Mouse (Mus musculus): ENCODE results near the gene Gm17728.
"Not testable (repeated sequence)": the region's sequence is repeated elsewhere in the genome, so short reads cannot be mapped to it uniquely, and the experiment has no call there.

Gm17728 gene

DNA sequence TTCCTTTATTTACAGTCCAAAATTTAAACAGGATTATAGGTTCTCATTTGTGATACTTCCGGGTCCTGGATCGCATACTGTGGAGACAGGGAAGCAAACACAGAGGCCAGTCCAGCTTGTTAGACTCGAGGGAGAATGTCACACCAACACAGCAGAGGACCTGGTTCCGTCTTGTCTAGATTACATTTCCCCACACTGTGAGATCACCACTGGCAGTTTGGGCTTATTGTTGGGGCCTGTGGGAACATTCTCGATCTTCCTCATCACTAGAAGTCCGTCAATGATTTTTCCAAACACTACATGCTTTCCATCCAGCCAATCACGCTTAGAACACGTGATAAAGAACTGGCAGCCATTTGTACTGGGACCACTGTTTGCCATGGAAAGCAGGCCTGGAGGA is at the start of gene Gm17728:
Gene Gm17728 (plus strand): TSS at position 301 of the 400 bp plus-strand sequence.
- not testable (repeated sequence) for DNase-seq (ENCODE audit: low spot score in 2 of 2)

DNA sequence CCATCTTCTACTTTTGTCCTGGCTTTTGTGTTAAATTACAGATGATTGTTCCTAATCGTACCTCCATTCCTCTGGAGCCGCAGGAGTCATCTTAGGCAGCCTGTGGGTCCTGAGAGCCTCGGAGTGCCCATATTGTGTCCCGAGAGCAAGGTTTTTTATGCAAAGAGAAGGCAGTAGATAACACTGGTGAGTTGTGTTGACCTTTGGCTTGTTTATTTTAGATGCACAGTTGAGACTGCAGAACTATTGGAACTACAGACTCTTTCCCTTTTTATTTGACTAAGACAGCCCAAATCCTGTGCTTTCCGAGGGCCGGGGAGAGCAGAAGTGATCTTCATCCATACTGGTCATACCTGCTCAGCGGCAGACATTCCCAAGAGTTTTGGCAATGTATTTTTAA is 24.4 kb upstream of the Gm17728 start:
- DNase-seq (ENCODE audit: low spot score in 2 of 2) = no peak

DNA sequence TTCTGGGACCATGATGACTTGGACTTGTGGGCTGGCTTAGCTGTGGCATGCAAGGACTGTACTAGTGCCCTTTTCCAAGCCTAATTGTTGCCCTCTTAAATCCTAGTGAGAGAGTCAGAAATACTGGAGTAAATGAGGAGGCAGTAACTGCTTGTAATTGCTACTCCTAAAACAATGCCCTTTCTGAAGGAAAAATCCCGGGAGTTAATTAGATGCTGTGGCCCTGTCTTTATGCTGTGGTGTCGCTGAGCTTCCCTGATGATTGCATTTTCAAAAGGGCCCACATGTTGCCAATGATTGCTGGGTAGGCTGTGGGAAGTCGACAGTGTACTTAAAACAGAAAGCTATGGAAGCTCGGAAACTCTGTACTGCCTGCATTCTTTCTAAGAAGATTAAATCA is 23.3 kb upstream of the Gm17728 start:
- no peak for DNase-seq (ENCODE audit: low spot score in 2 of 2)

DNA sequence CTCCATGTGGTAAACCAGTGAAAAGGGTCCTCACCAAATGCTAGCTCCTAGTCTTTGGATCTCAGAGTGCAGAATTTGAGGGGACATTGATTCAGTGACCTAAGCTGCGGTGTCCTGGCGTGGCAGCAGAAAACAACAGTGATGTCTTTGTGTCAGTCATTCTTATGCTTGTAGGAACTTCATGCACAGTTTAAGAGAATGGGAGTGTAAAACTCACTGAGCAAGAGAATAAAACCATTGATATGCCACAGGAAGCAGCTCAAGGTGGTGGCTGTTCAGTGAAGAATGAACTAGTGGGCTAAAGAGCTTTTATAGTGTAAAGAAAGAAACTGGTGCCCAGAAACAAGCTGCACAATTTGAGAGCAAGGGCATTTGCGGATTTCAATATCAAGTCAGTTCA is 17.9 kb upstream of the Gm17728 start:
- no peak for DNase-seq (ENCODE audit: low spot score in 2 of 2)

DNA sequence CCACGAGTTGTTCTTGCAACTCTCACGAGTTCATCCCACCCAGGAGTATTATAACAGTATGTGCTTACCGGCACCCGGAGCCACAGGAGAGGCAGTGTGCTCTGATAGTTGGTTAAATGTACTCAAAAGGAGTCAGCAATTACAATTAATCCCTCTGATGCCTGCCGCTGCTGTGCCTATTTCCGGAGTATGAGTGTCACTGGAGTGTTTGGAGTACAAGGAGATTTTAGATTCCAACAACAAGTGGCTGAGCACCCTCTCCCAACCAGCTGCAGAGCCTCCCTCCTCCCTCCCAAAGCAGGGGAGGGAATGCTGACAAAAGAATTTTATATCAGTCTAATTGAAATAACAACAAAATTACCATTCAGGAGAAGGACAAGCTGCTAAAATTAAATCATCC is 14.2 kb upstream of the Gm17728 start:
- no peak for DNase-seq (ENCODE audit: low spot score in 2 of 2)

GRCm38 (mm10) chr17:9419016-9419415 is 2.8 kb upstream of the Gm17728 start:
- no peak for DNase-seq (ENCODE audit: low spot score in 2 of 2)

GRCm38 (mm10) chr17:9428374-9428994 is 6.6 kb downstream of the Gm17728 start:
- DNase-seq (ENCODE audit: low spot score in 2 of 2) = peak; percentile 33 to 56

DNA sequence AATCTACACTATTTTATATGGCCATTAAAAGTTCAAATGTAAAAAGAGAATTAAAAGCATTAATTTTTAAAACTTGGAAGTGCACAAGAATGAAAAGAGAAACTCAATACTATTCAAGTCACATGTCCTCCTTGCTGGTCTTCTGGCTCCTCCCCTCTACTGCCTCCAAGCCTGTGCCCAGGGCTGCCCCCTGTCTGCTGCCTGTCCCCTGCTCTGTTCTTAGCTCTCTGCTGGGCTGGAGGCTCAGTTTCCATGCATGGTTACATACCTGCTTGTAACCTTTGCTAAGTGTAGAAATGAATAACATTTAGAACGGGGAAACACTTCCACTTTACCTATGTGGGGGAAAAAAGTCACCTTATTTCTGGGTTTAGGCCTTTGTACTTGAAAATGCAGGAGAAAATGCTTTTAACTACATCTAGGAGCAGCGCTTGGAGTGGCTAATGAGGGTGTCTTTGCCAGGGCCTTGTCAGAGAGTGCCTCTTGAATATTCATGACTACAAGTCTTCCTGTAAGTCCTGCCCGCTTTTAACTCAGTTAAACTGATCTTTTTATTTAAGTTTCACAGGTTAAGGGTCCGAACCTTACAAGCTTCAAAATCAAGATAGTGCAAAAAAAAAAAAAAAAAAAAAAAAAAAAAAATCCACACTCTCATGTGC is 18.3 kb downstream of the Gm17728 start:
- no peak for DNase-seq (ENCODE audit: low spot score in 2 of 2)

- DNase-seq (ENCODE audit: low spot score in 2 of 2) = no peak
These were observed 34.5 kb downstream of the Gm17728 start for GRCm38 (mm10) chr17:9456406-9456805.

DNA sequence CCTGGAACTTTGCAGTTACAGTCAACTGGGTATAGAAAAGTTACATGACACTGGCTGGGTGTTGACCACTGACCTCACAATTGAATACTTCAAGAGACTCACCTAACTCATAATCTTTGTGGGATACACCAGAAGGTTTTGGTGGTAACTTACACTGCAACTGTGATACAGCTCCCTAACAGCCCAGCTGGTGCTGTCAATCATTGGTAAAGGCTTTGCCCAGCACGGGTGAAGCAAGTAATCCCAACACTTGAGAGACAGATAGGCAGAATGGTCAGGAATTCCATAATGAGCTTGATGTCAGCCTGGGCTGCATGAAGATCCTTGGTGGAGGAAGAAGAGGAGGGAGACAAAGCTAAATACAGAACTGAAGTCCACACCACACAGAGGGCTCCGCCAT is 39.0 kb downstream of the Gm17728 start:
- no peak for DNase-seq (ENCODE audit: low spot score in 2 of 2)

Measured in cerebellum, postnatal 4 days (tissue).